Mouse (Mus musculus): ENCODE results near the gene Atp6v0b. TPM values are rescaled to one million over a fixed set of nuclear protein-coding genes. Genes with fewer than 3 reads are reported as not detected.

Gene Atp6v0b
- total and polyA plus RNA-seq, 3 experiments, result 109 to 279 (median 124) TPM

DNA sequence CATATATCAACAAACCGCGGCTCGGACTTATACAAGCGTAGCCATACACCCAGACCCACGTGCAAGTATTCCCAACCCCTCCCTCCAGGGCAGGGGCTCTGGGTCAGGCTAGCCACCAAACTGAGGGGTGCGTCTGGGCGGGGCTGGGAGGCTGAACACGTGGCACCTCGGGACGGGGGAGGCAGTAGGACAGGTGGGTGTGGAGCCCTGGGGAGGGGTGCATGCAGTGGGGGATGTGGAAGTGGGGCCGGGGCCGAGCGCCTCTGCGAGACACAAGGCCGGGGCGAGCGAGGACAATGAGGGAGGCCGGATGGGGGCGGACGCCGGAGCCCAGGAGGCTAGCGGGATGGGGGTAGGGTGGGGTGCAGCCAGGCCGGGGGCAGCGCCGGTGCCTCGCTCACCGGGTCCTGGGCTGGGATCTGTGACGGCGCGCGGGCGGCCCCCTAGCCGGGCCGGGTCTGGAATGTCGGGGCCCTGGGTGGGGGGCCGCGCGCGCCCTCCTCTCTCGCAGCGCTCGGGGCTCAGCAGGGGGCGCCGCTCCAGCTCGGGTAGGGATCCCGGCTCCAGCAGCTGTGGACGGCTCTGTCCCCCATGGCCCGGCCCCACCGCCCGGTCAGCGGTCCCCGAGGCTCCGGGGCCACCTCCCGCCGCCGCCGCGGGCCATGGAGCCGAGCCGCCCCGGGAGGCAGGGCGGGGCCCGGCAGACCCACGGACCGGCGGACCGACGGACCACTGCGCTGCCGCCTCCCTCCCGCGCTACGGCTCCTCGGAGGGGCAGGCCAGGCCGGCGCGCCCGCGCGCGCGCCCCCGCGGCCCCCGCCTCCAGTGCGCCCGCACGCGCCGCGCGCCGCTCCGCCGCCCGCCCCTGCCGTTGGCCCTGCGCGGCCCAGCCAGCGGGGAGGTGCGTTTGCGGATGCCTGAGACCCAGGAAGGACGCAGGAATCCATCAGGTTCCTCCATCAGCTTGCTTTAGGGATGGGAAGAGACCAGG, 4.1 kb downstream of the Atp6v0b start, which contains the start of gene B4galt2:
Gene B4galt2 (minus strand): TSS at position 787 of the 991 bp plus-strand sequence.
- Histone ChIP-seq H3K4me3 (peak within 1 kb of the TSS; percentile 60), H3K36me3 (ENCODE audit: control insufficient read depth, insufficient read depth, low read length) (no peaks in the 10 kb centered on the region), H3K9ac (ENCODE audit: low read depth, low read length) (peak within 1 kb of the TSS; percentile 89), H3K4me1 (ENCODE audit: control insufficient read depth, insufficient read depth, low read length) (peaks cover 6% of the 10 kb centered on the region), H3K27ac (peak within 1 kb of the TSS; percentile 40; the same call in 1 of the 2 replicates), H3K79me2 (replicated peaks; ENCODE audit: control insufficient read depth, insufficient read depth, low read length) (no peaks in the 10 kb centered on the region), H3K27me3 (ENCODE audit: control insufficient read depth, insufficient read depth, low read length) (no peaks in the 10 kb centered on the region)
- intact Hi-C loops (cut with DNase I), result no loop called here
- TF ChIP-seq CTCF (IDR thresholded peaks at IDR 0.05) (peak; percentile 55), EP300 (IDR thresholded peaks at IDR 0.05; ENCODE audit: insufficient read depth, low read depth, low read length) (no peak), POLR2A (IDR thresholded peaks at IDR 0.05; ENCODE audit: insufficient read depth, low read depth, low read length) (0 out of 2 replicates have a peak, but pooled peaks have one; percentile 22)
- DNase-seq, result peak; percentile 71 to 75
- 3% methylated on average over 90 of the region's 103 CpGs for WGBS

DNA sequence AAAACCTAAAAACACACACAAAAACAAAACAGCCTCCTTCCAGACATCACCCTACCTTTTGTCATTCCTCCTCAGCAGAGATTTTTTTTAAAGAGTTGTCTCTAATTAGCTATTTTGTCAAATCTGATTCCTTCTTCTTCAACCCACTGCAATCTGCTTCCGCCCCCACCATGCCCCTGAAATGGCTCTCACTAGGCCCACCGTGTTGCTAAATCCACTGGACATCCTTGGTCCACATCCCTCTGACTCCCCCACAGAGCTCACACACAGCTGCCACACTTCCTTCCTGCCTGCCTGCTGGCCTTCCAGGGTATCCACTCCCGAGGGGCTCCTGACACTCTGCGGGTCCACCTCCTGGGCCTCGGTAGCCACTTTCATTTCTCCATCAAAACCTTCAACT, 8.4 kb downstream of the Atp6v0b start:
- 47% methylated on average over 5 of the region's 5 CpGs for WGBS

DNA sequence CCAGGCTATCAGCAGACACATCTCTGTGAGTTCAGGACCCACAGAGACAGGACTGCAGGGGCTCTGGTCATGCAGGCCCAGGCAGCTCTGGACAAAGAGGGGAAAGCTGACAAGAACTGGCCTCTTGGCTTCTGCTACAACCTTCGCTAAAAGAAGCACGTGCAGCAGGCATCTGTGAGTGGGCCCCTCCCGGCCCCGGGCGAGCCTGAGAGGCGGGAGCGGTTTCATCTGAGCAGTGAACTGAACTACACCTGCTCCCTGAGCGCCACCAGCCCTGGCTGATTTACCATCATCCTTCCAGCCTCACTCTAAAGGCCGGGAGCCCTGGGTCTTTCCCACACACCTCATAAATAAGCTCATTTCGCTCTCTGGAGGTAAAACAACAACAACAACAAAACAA, 8.8 kb downstream of the Atp6v0b start:
- H3K36me3 ChIP-seq (ENCODE audit: control insufficient read depth, insufficient read depth, low read length), result no peaks in the 10 kb centered on the region
- H3K79me2 ChIP-seq (replicated peaks; ENCODE audit: control insufficient read depth, insufficient read depth, low read length), result no peaks in the 10 kb centered on the region
- no peak for DNase-seq
- no peak overlapping the region for H3K4me3 ChIP-seq
- 72% methylated on average over 10 of the region's 10 CpGs for WGBS
- TF ChIP-seq EP300 (IDR thresholded peaks at IDR 0.05; ENCODE audit: insufficient read depth, low read depth, low read length), result no peak
- intact Hi-C loops (cut with DNase I), result no loop called here
- H3K4me1 ChIP-seq (ENCODE audit: control insufficient read depth, insufficient read depth, low read length), result no peaks in the 10 kb centered on the region
- H3K9ac ChIP-seq (ENCODE audit: low read depth, low read length), result no peak overlapping the region
- no peaks in the 10 kb centered on the region for H3K27me3 ChIP-seq (ENCODE audit: control insufficient read depth, insufficient read depth, low read length)
- no peak overlapping the region for H3K27ac ChIP-seq

More for the DNA sequence above, 8.4 kb downstream of the Atp6v0b start:
- peaks cover 2% of the 10 kb centered on the region for H3K4me1 ChIP-seq (ENCODE audit: control insufficient read depth, insufficient read depth, low read length)
- no peaks in the 10 kb centered on the region for H3K36me3 ChIP-seq (ENCODE audit: control insufficient read depth, insufficient read depth, low read length)
- intact Hi-C loops (cut with DNase I), result no loop called here
- H3K4me3 ChIP-seq, result no peak overlapping the region
- H3K27ac ChIP-seq, result no peak overlapping the region
- H3K9ac ChIP-seq (ENCODE audit: low read depth, low read length), result no peak overlapping the region
- H3K27me3 ChIP-seq (ENCODE audit: control insufficient read depth, insufficient read depth, low read length), result no peaks in the 10 kb centered on the region
- no peaks in the 10 kb centered on the region for H3K79me2 ChIP-seq (replicated peaks; ENCODE audit: control insufficient read depth, insufficient read depth, low read length)
- TF ChIP-seq POLR2A (IDR thresholded peaks at IDR 0.05; ENCODE audit: insufficient read depth, low read depth, low read length), result no peak
- no peak for TF ChIP-seq EP300 (IDR thresholded peaks at IDR 0.05; ENCODE audit: insufficient read depth, low read depth, low read length)
- no peak for TF ChIP-seq CTCF (IDR thresholded peaks at IDR 0.05)
- DNase-seq, result no peak

DNA sequence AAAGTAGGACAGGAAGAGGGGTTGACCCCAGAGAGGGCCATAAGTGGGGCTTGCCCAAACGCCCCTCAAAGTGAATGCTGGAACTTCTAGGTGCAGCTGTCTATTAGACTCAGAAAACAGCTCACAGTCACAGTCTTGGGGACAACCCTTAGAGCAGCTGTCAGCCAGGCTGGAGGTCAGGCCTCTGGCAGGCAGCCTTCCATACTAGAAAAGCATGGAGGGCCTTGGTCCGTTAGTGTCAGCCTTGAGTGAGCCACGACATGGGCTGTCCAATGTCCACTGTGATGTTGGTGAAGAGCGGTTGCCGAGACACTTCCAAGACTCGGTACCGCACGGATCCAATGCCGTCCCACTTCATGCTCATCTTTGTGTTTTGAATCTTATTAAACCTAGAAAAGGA, 13.5 kb downstream of the Atp6v0b start:
- Histone ChIP-seq H3K4me3 (no peak overlapping the region), H3K79me2 (replicated peaks; ENCODE audit: control insufficient read depth, insufficient read depth, low read length) (no peaks in the 10 kb centered on the region), H3K27me3 (ENCODE audit: control insufficient read depth, insufficient read depth, low read length) (no peaks in the 10 kb centered on the region), H3K27ac (no peak overlapping the region), H3K9ac (ENCODE audit: low read depth, low read length) (no peak overlapping the region), H3K4me1 (ENCODE audit: control insufficient read depth, insufficient read depth, low read length) (no peaks in the 10 kb centered on the region), H3K36me3 (ENCODE audit: control insufficient read depth, insufficient read depth, low read length) (no peaks in the 10 kb centered on the region)
- 88% methylated on average over 9 of the region's 9 CpGs for WGBS
- intact Hi-C loops (cut with DNase I), result no loop called here
- no peak for DNase-seq
- no peak for TF ChIP-seq POLR2A (IDR thresholded peaks at IDR 0.05; ENCODE audit: insufficient read depth, low read depth, low read length)
- no peak for TF ChIP-seq CTCF (IDR thresholded peaks at IDR 0.05)
- TF ChIP-seq EP300 (IDR thresholded peaks at IDR 0.05; ENCODE audit: insufficient read depth, low read depth, low read length), result no peak

DNA sequence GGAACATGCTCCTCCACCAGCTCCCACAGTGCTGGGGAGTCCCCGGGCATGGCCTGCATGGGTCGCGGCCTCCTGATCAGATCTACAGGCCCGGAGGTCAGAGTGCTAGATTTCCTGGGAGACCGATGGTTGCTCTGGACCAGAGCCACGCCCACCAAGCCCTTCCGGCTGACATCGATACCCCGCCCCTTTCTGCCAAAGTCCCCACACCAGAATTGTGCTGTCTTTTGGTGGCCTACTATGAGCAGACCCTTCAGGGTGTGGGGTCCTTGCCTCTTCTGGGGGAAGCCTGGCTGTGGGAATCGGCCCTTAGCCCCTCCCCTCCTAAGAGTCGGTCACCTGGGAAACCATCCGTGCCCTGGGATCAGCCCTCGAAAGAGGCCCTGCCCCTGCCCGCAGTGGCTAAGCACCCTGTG, 14.7 kb downstream of the Atp6v0b start, which contains the start of gene Ccdc24:
Gene Ccdc24 (minus strand): TSS at position 87 of the 416 bp plus-strand sequence.
- intact Hi-C loops (cut with DNase I), result no loop called here
- Histone ChIP-seq H3K79me2 (replicated peaks; ENCODE audit: control insufficient read depth, insufficient read depth, low read length) (no peaks in the 10 kb centered on the region), H3K36me3 (ENCODE audit: control insufficient read depth, insufficient read depth, low read length) (no peaks in the 10 kb centered on the region), H3K9ac (ENCODE audit: low read depth, low read length) (no peak within 1 kb of the TSS), H3K4me1 (ENCODE audit: control insufficient read depth, insufficient read depth, low read length) (no peaks in the 10 kb centered on the region), H3K27me3 (ENCODE audit: control insufficient read depth, insufficient read depth, low read length) (no peaks in the 10 kb centered on the region), H3K27ac (no peak within 1 kb of the TSS), H3K4me3 (no peak within 1 kb of the TSS)
- 20% methylated on average over 14 of the region's 14 CpGs for WGBS
- TF ChIP-seq POLR2A (IDR thresholded peaks at IDR 0.05; ENCODE audit: insufficient read depth, low read depth, low read length) (no peak), EP300 (IDR thresholded peaks at IDR 0.05; ENCODE audit: insufficient read depth, low read depth, low read length) (no peak), CTCF (IDR thresholded peaks at IDR 0.05) (no peak)
- no peak for DNase-seq

DNA sequence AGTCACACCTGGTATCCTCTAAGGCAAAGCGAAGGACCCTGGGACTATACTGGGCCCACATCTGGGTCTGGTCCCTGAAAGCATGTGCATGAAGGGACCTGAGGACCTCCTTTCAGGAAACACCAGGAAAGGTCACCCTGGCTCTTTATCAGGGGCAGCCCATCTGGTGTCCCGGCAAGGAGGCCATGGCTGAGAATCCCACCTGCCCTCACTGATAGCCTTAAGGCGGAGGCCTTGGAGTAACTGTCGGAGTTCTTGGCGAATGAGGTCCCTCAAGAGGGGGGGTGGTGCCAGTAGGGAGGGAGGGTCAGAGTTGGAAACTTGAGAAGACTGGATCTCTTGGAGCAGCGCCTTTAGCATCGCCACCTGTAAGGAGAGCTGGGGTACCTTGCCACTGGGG, 15.3 kb downstream of the Atp6v0b start:
- intact Hi-C loops (cut with DNase I), result no loop called here
- 70% methylated on average over 7 of the region's 7 CpGs for WGBS
- Histone ChIP-seq H3K9ac (ENCODE audit: low read depth, low read length) (no peak overlapping the region), H3K36me3 (ENCODE audit: control insufficient read depth, insufficient read depth, low read length) (no peaks in the 10 kb centered on the region), H3K4me1 (ENCODE audit: control insufficient read depth, insufficient read depth, low read length) (no peaks in the 10 kb centered on the region), H3K27me3 (ENCODE audit: control insufficient read depth, insufficient read depth, low read length) (no peaks in the 10 kb centered on the region), H3K4me3 (no peak overlapping the region), H3K79me2 (replicated peaks; ENCODE audit: control insufficient read depth, insufficient read depth, low read length) (no peaks in the 10 kb centered on the region), H3K27ac (no peak overlapping the region)
- DNase-seq, result no peak
- TF ChIP-seq CTCF (IDR thresholded peaks at IDR 0.05) (no peak), POLR2A (IDR thresholded peaks at IDR 0.05; ENCODE audit: insufficient read depth, low read depth, low read length) (no peak), EP300 (IDR thresholded peaks at IDR 0.05; ENCODE audit: insufficient read depth, low read depth, low read length) (no peak)
